Mouse (Mus musculus) ovary, postnatal 36 days (tissue): ENCODE measurements around the gene Slc12a4.
"Not testable (repeated sequence)": the region's sequence is repeated elsewhere in the genome, so short reads cannot be mapped to it uniquely, and the experiment has no call there.

ENCODE experiments used
- DNase-seq: peaks from one replicate; pipeline ENCODE4 v3.0.0; 2022; ENCODE audit warnings: low spot score, mixed read lengths

Gene Slc12a4

GRCm38 (mm10) chr8:105965905-105966341 is at the start of gene Slc12a4:
Gene Slc12a4, minus strand, starts transcription at chr8:105966097.
- peak; percentile 84 for DNase-seq

- DNase-seq, result not testable (repeated sequence)
Measured at GRCm38 (mm10) chr8:106012203-106012602, 46.3 kb upstream of the Slc12a4 start.

GRCm38 (mm10) chr8:106011643-106011986 is 45.7 kb upstream of the Slc12a4 start, which contains the start of gene Ddx28:
Gene Ddx28, minus strand, starts transcription at chr8:106011882.
- DNase-seq, result no peak

- peak; percentile 90 for DNase-seq
Measured at GRCm38 (mm10) chr8:106010748-106011642, 45.1 kb upstream of the Slc12a4 start.

GRCm38 (mm10) chr8:106007891-106008290 is 42.0 kb upstream of the Slc12a4 start:
- DNase-seq, result not testable (repeated sequence)

GRCm38 (mm10) chr8:106007135-106007534 is 41.2 kb upstream of the Slc12a4 start:
- no peak for DNase-seq

- DNase-seq, result no peak
Measured at GRCm38 (mm10) chr8:106006413-106006812, 40.5 kb upstream of the Slc12a4 start.

- DNase-seq, result no peak
Measured at GRCm38 (mm10) chr8:106005875-106006274, 40.0 kb upstream of the Slc12a4 start, which contains the start of gene Dpep2nb. Gene Dpep2nb, minus strand, starts transcription at chr8:106005975.

- DNase-seq, result no peak
Measured at GRCm38 (mm10) chr8:106004538-106005207, 38.8 kb upstream of the Slc12a4 start.

- no peak for DNase-seq
Measured at GRCm38 (mm10) chr8:106001908-106002307, 36.0 kb upstream of the Slc12a4 start.

- DNase-seq, result no peak
Measured at GRCm38 (mm10) chr8:105998971-105999370, 33.1 kb upstream of the Slc12a4 start.

GRCm38 (mm10) chr8:105996359-105996758 is 30.5 kb upstream of the Slc12a4 start:
- DNase-seq, result no peak

GRCm38 (mm10) chr8:105993226-105993625 is 27.3 kb upstream of the Slc12a4 start:
- DNase-seq, result no peak

GRCm38 (mm10) chr8:105992499-105992898 is 26.6 kb upstream of the Slc12a4 start:
- DNase-seq, result no peak

GRCm38 (mm10) chr8:105991546-105991945 is 25.6 kb upstream of the Slc12a4 start:
- no peak for DNase-seq

- peak; percentile 74 for DNase-seq
Measured at GRCm38 (mm10) chr8:105990856-105991387, 25.0 kb upstream of the Slc12a4 start, which contains the start of gene Dus2. Gene Dus2, plus strand, starts transcription at chr8:105991337.

- no peak for DNase-seq
Measured at GRCm38 (mm10) chr8:105988546-105988945, 22.6 kb upstream of the Slc12a4 start.

- not testable (repeated sequence) for DNase-seq
Measured at GRCm38 (mm10) chr8:105983406-105983805, 17.5 kb upstream of the Slc12a4 start.

- DNase-seq, result no peak
Measured at GRCm38 (mm10) chr8:105981146-105981545, 15.2 kb upstream of the Slc12a4 start.

- DNase-seq, result no peak
Measured at GRCm38 (mm10) chr8:105979325-105979724, 13.4 kb upstream of the Slc12a4 start, which contains the start of gene Dpep3. Gene Dpep3, minus strand, starts transcription at chr8:105979429.

GRCm38 (mm10) chr8:105975363-105975762 is 9.5 kb upstream of the Slc12a4 start:
- no peak for DNase-seq

- DNase-seq, result no peak
Measured at GRCm38 (mm10) chr8:105971019-105971720, 5.3 kb upstream of the Slc12a4 start.
